Mouse (Mus musculus): ENCODE results near the gene Csnk1e. TPM values are rescaled to one million over a fixed set of nuclear protein-coding genes. Genes with fewer than 3 reads are reported as not detected.

Csnk1e gene
- polyA plus RNA-seq, 1 experiment from 2014 or later: 193 TPM

- ATAC-seq (ENCODE audit: low FRiP score): no peak
- WGBS: 87% methylated on average over 6 of the region's 6 CpGs
- H3K4me1 ChIP-seq (replicated peaks; ENCODE audit: control insufficient read depth, insufficient read depth, low read length): peaks cover 5% of the 10 kb centered on the region
Measured at GRCm38 (mm10) chr15:79390434-79390833, 64.9 kb downstream of the Csnk1e start.

GRCm38 (mm10) chr15:79388171-79388570, 67.2 kb downstream of the Csnk1e start:
- H3K9me3 ChIP-seq (ENCODE audit: control insufficient read depth, low read length): no peaks in the 10 kb centered on the region
- H3K4me3 ChIP-seq (ENCODE audit: low read depth, low read length): no peak overlapping the region
- no peak for DNase-seq (ENCODE audit: low spot score)
- 84% methylated on average over 6 of the region's 6 CpGs for WGBS
- ATAC-seq (ENCODE audit: low FRiP score): no peak
- H3K36me3 ChIP-seq (ENCODE audit: control insufficient read depth, insufficient read depth, low read length): no peaks in the 10 kb centered on the region
- no peaks in the 10 kb centered on the region for H3K27me3 ChIP-seq (ENCODE audit: control insufficient read depth, insufficient read depth, low read length)
- no peak overlapping the region for H3K4me2 ChIP-seq (replicated peaks; ENCODE audit: low read depth, low read length)
- no peak overlapping the region for H3K27ac ChIP-seq (ENCODE audit: low read depth, low read length)
- H3K4me1 ChIP-seq (replicated peaks; ENCODE audit: control insufficient read depth, insufficient read depth, low read length): no peaks in the 10 kb centered on the region; the same call in 1 of the 2 replicates
- H3K9ac ChIP-seq (ENCODE audit: low read depth, low read length): no peak overlapping the region

More at GRCm38 (mm10) chr15:79390434-79390833, 64.9 kb downstream of the Csnk1e start:
- Histone ChIP-seq H3K9me3 (ENCODE audit: control insufficient read depth, low read length) (no peaks in the 10 kb centered on the region), H3K4me3 (ENCODE audit: low read depth, low read length) (no peak overlapping the region), H3K36me3 (ENCODE audit: control insufficient read depth, insufficient read depth, low read length) (no peaks in the 10 kb centered on the region), H3K9ac (ENCODE audit: low read depth, low read length) (no peak overlapping the region), H3K4me2 (replicated peaks; ENCODE audit: low read depth, low read length) (no peak overlapping the region), H3K27ac (ENCODE audit: low read depth, low read length) (no peak overlapping the region), H3K27me3 (ENCODE audit: control insufficient read depth, insufficient read depth, low read length) (no peaks in the 10 kb centered on the region)
- no peak for DNase-seq (ENCODE audit: low spot score)

GRCm38 (mm10) chr15:79387611-79388010, 67.8 kb downstream of the Csnk1e start:
- H3K9ac ChIP-seq (ENCODE audit: low read depth, low read length): no peak overlapping the region
- no peak overlapping the region for H3K4me3 ChIP-seq (ENCODE audit: low read depth, low read length)
- ATAC-seq (ENCODE audit: low FRiP score) (no peak), DNase-seq (ENCODE audit: low spot score) (no peak)
- H3K27me3 ChIP-seq (ENCODE audit: control insufficient read depth, insufficient read depth, low read length): no peaks in the 10 kb centered on the region
- H3K4me1 ChIP-seq (replicated peaks; ENCODE audit: control insufficient read depth, insufficient read depth, low read length): no peaks in the 10 kb centered on the region; the same call in 1 of the 2 replicates
- H3K27ac ChIP-seq (ENCODE audit: low read depth, low read length): no peak overlapping the region
- 82% methylated on average over 7 of the region's 7 CpGs for WGBS
- no peaks in the 10 kb centered on the region for H3K36me3 ChIP-seq (ENCODE audit: control insufficient read depth, insufficient read depth, low read length)
- no peaks in the 10 kb centered on the region for H3K9me3 ChIP-seq (ENCODE audit: control insufficient read depth, low read length)
- H3K4me2 ChIP-seq (replicated peaks; ENCODE audit: low read depth, low read length): no peak overlapping the region

GRCm38 (mm10) chr15:79387081-79387480, 68.3 kb downstream of the Csnk1e start:
- Histone ChIP-seq H3K9ac (ENCODE audit: low read depth, low read length) (no peak overlapping the region), H3K9me3 (ENCODE audit: control insufficient read depth, low read length) (no peaks in the 10 kb centered on the region), H3K4me1 (replicated peaks; ENCODE audit: control insufficient read depth, insufficient read depth, low read length) (no peaks in the 10 kb centered on the region; the same call in 1 of the 2 replicates), H3K27ac (ENCODE audit: low read depth, low read length) (no peak overlapping the region), H3K4me3 (ENCODE audit: low read depth, low read length) (no peak overlapping the region), H3K36me3 (ENCODE audit: control insufficient read depth, insufficient read depth, low read length) (no peaks in the 10 kb centered on the region), H3K27me3 (ENCODE audit: control insufficient read depth, insufficient read depth, low read length) (no peaks in the 10 kb centered on the region), H3K4me2 (replicated peaks; ENCODE audit: low read depth, low read length) (no peak overlapping the region)
- 57% methylated on average over 6 of the region's 6 CpGs for WGBS
- ATAC-seq (ENCODE audit: low FRiP score) (no peak), DNase-seq (ENCODE audit: low spot score) (no peak)

- 82% methylated on average over 9 of the region's 9 CpGs for WGBS
- Histone ChIP-seq H3K9me3 (ENCODE audit: control insufficient read depth, low read length) (no peaks in the 10 kb centered on the region), H3K4me3 (ENCODE audit: low read depth, low read length) (no peak overlapping the region), H3K4me2 (replicated peaks; ENCODE audit: low read depth, low read length) (no peak overlapping the region), H3K27me3 (ENCODE audit: control insufficient read depth, insufficient read depth, low read length) (no peaks in the 10 kb centered on the region), H3K9ac (ENCODE audit: low read depth, low read length) (no peak overlapping the region), H3K4me1 (replicated peaks; ENCODE audit: control insufficient read depth, insufficient read depth, low read length) (no peaks in the 10 kb centered on the region; the same call in 1 of the 2 replicates), H3K36me3 (ENCODE audit: control insufficient read depth, insufficient read depth, low read length) (no peaks in the 10 kb centered on the region), H3K27ac (ENCODE audit: low read depth, low read length) (no peak overlapping the region)
- ATAC-seq (ENCODE audit: low FRiP score) (no peak), DNase-seq (ENCODE audit: low spot score) (no peak)
Measured at GRCm38 (mm10) chr15:79381644-79382043, 73.7 kb downstream of the Csnk1e start.

GRCm38 (mm10) chr15:79380468-79381444, 74.6 kb downstream of the Csnk1e start:
- ATAC-seq (ENCODE audit: low FRiP score) (peak; percentile 43; the same call in 1 of the 2 replicates), DNase-seq (ENCODE audit: low spot score) (peak; percentile 91)
- Histone ChIP-seq H3K9ac (ENCODE audit: low read depth, low read length) (no peak overlapping the region), H3K27ac (ENCODE audit: low read depth, low read length) (no peak overlapping the region), H3K4me1 (replicated peaks; ENCODE audit: control insufficient read depth, insufficient read depth, low read length) (no peaks in the 10 kb centered on the region), H3K27me3 (ENCODE audit: control insufficient read depth, insufficient read depth, low read length) (no peaks in the 10 kb centered on the region), H3K9me3 (ENCODE audit: control insufficient read depth, low read length) (no peaks in the 10 kb centered on the region), H3K36me3 (ENCODE audit: control insufficient read depth, insufficient read depth, low read length) (no peaks in the 10 kb centered on the region), H3K4me2 (replicated peaks; ENCODE audit: low read depth, low read length) (no peak overlapping the region), H3K4me3 (ENCODE audit: low read depth, low read length) (no peak overlapping the region)
- WGBS: 56% methylated on average over 22 of the region's 23 CpGs

- Histone ChIP-seq H3K36me3 (ENCODE audit: control insufficient read depth, insufficient read depth, low read length) (no peaks in the 10 kb centered on the region), H3K9ac (ENCODE audit: low read depth, low read length) (no peak overlapping the region), H3K27me3 (ENCODE audit: control insufficient read depth, insufficient read depth, low read length) (no peaks in the 10 kb centered on the region), H3K4me3 (ENCODE audit: low read depth, low read length) (no peak overlapping the region), H3K27ac (ENCODE audit: low read depth, low read length) (no peak overlapping the region), H3K9me3 (ENCODE audit: control insufficient read depth, low read length) (no peaks in the 10 kb centered on the region), H3K4me2 (replicated peaks; ENCODE audit: low read depth, low read length) (no peak overlapping the region), H3K4me1 (replicated peaks; ENCODE audit: control insufficient read depth, insufficient read depth, low read length) (no peaks in the 10 kb centered on the region)
- DNase-seq (ENCODE audit: low spot score): no peak
- WGBS: 90% methylated on average over 7 of the region's 7 CpGs
- ATAC-seq (ENCODE audit: low FRiP score): no peak
Measured at GRCm38 (mm10) chr15:79379658-79380057, 75.7 kb downstream of the Csnk1e start.

- no peak overlapping the region for H3K4me2 ChIP-seq (replicated peaks; ENCODE audit: low read depth, low read length)
Measured at GRCm38 (mm10) chr15:79378608-79379007, 76.8 kb downstream of the Csnk1e start.

GRCm38 (mm10) chr15:79377681-79378080, 77.7 kb downstream of the Csnk1e start:
- H3K4me1 ChIP-seq (replicated peaks; ENCODE audit: control insufficient read depth, insufficient read depth, low read length): no peaks in the 10 kb centered on the region
- DNase-seq (ENCODE audit: low spot score): no peak
- H3K4me2 ChIP-seq (replicated peaks; ENCODE audit: low read depth, low read length): no peak overlapping the region
- no peak overlapping the region for H3K9ac ChIP-seq (ENCODE audit: low read depth, low read length)
- H3K27me3 ChIP-seq (ENCODE audit: control insufficient read depth, insufficient read depth, low read length): no peaks in the 10 kb centered on the region
- H3K9me3 ChIP-seq (ENCODE audit: control insufficient read depth, low read length): no peaks in the 10 kb centered on the region
- no peak for ATAC-seq (ENCODE audit: low FRiP score)
- H3K4me3 ChIP-seq (ENCODE audit: low read depth, low read length): no peak overlapping the region
- H3K27ac ChIP-seq (ENCODE audit: low read depth, low read length): no peak overlapping the region
- 85% methylated on average over 6 of the region's 6 CpGs for WGBS
- H3K36me3 ChIP-seq (ENCODE audit: control insufficient read depth, insufficient read depth, low read length): no peaks in the 10 kb centered on the region

More at GRCm38 (mm10) chr15:79378608-79379007, 76.8 kb downstream of the Csnk1e start:
- H3K4me1 ChIP-seq (replicated peaks; ENCODE audit: control insufficient read depth, insufficient read depth, low read length): no peaks in the 10 kb centered on the region
- no peak overlapping the region for H3K9ac ChIP-seq (ENCODE audit: low read depth, low read length)
- WGBS: 98% methylated on average over 8 of the region's 10 CpGs
- H3K27ac ChIP-seq (ENCODE audit: low read depth, low read length): no peak overlapping the region
- no peaks in the 10 kb centered on the region for H3K36me3 ChIP-seq (ENCODE audit: control insufficient read depth, insufficient read depth, low read length)
- H3K27me3 ChIP-seq (ENCODE audit: control insufficient read depth, insufficient read depth, low read length): no peaks in the 10 kb centered on the region
- H3K4me3 ChIP-seq (ENCODE audit: low read depth, low read length): no peak overlapping the region
- ATAC-seq (ENCODE audit: low FRiP score) (no peak), DNase-seq (ENCODE audit: low spot score) (no peak)
- no peaks in the 10 kb centered on the region for H3K9me3 ChIP-seq (ENCODE audit: control insufficient read depth, low read length)

Data from hindbrain, embryonic 11.5 days (tissue).